Mouse (Mus musculus) liver, embryonic 14.5 days (tissue): ENCODE data around the gene Mrpl33.

Source experiments
- CTCF ChIP-seq: IDR thresholded peaks from 2 replicates; pipeline ENCODE4 v1.5.1; 2016; ENCODE audit warnings: antibody characterized with exemption, low read depth, control low read depth
- EP300 ChIP-seq: IDR thresholded peaks from 2 replicates; pipeline ENCODE4 v1.6.1; 2016; ENCODE audit warnings: antibody characterized with exemption, low read depth

DNA sequence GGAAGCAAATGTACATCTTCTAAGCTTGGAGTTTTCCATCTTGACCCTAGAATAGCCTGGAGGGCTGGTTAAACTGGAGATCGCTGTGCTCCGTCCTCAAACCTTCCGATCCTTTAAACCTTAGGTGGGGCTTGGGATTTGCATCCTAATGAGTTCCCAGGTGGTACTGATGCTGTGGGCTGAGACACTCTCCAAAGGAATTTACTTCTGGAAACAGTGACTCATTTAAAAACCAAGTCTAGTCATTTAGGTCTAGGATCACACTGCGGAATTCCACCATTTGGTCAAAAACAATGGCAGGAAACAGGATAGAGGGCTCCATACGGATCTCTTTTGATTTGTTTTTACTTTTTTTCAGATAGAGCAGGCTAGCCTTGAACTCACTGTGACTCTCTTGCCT is 37.9 kb downstream of the Mrpl33 start:
- no peak for TF ChIP-seq CTCF
- no peak for TF ChIP-seq EP300
